Mouse (Mus musculus): ENCODE measurements around the gene Bex3.

- TF ChIP-seq CTCF (IDR thresholded peaks at IDR 0.05; ENCODE audit: extremely low read depth, insufficient read depth, insufficient read length, insufficient replicate concordance) (no peak), POLR2A (IDR thresholded peaks at IDR 0.05; ENCODE audit: low read depth, low read length) (no peak)
Measured at GRCm38 (mm10) chrX:136277577-136277976, 7.5 kb downstream of the Bex3 start.

All from spleen, adult 2 months (tissue).